Comparison of ENCODE assay signal across 8 mouse cellular contexts in the genomic region with DNA sequence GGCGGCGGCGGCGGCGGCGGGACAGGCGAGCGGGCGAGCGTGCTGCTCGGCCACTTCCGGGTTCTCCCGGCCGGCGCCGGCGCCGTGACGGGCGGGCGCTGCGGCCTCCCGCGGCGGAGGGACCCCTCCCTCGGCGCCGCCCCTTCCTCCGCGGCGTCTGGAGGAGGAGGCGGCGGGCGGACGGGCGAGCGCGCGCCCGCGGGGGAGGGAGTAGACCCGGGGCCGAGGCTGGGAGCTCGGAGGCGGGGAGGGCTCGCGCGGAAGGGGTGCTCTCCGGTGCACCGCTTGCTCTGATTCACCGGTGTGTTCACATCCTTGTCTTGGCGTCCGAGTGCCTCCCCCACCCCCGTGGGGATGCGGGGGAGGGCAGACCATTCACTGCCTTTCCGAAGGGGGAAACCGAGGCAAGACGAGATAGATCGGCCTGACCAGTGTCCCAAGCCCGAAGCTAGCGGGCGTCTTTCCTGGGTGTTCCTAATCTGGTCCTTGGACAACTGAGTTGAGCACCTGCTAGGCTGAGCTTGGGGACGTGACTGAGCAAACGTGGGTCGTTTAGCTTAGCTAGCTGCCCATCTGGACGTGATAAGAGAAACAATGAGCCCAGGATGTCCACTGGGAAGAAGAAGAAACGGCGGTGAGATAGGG. TPM values are rescaled to one million over a fixed set of nuclear protein-coding genes. Genes with fewer than 3 reads are reported as not detected.
A peak's percentile ranks its signal among the peaks of the same experiment; 100 is the strongest.
DNase-seq lines count a peak whose midpoint lies in the region; ATAC-seq lines count a peak whose summit lies in the region.

Gene Klhl2 (minus strand): TSS at position 121 of the 645 bp plus-strand sequence.

- peaks cover 21% of the 10 kb centered on the region for H3K4me1 ChIP-seq in forebrain, embryonic 16.5 days (replicated peaks; ENCODE audit: control insufficient read depth, insufficient read depth, low read length)

- H3K9ac ChIP-seq in forebrain, embryonic 16.5 days (replicated peaks; ENCODE audit: low read depth, low read length): peak within 1 kb of the TSS; percentile 76

- H3K4me2 ChIP-seq in forebrain, embryonic 16.5 days (ENCODE audit: low read length): peak within 1 kb of the TSS; percentile 91

- peak within 1 kb of the TSS; percentile 87 for H3K27ac ChIP-seq in forebrain, embryonic 16.5 days (ENCODE audit: low read length)

- peak; percentile 46 for DNase-seq in ES-CJ7 (ENCODE audit: low read depth, low spot score)
- DNase-seq in c-Kit-positive CD71-positive TER-119-positive erythroid progenitor cells, embryonic 14.5 days (ENCODE audit: low spot score): peak; percentile 16
- peak; percentile 72 to 79 for DNase-seq in layer of hippocampus, postnatal 10 days (ENCODE audit: low spot score in 2 of 2)
- peak; percentile 71 for DNase-seq in lung, postnatal 25 days (ENCODE audit: low spot score)
- peak; percentile 65 for DNase-seq in retina, embryonic 14.5 days (ENCODE audit: low spot score)
- DNase-seq in thymus, postnatal 4 days: peak; percentile 82

- peak within 1 kb of the TSS; percentile 79 for H3K4me3 ChIP-seq in forebrain, embryonic 16.5 days (replicated peaks; ENCODE audit: low read length)

- no peaks in the 10 kb centered on the region for H3K9me3 ChIP-seq in forebrain, embryonic 16.5 days (ENCODE audit: control insufficient read depth, low read length)

- WGBS in forebrain, embryonic 16.5 days: 0% methylated on average over 45 of the region's 68 CpGs

- H3K36me3 ChIP-seq in forebrain, embryonic 16.5 days (ENCODE audit: control insufficient read depth, insufficient read depth): no peaks in the 10 kb centered on the region

- ATAC-seq in forebrain, embryonic 16.5 days: peak; percentile 86
- peak; percentile 36 to 74; a peak in 3 of 4 replicates for ATAC-seq in hematopoietic stem cell, adult 5-6 weeks (replicated peaks in 1 of 2; ENCODE audit: insufficient read depth in 1 of 2, low FRiP score in 2 of 2, low TSS enrichment in 1 of 2, low read depth in 1 of 2, poor library complexity in 2 of 2, severe bottlenecking in 2 of 2)

- no peaks in the 10 kb centered on the region for H3K27me3 ChIP-seq in forebrain, embryonic 16.5 days (replicated peaks; ENCODE audit: control insufficient read depth, insufficient read depth, low read length)

RNA-seq across cellular contexts. Expression of gene Klhl2, which starts in this region (rescaled TPM):
- polyA plus RNA-seq in forebrain, embryonic 16.5 days (2015; fragmentation: Nextera tagmentation; extraction: Ambion mirVana): 30.1 and 32.9 TPM in 2 replicates
- total RNA-seq in hematopoietic stem cell, adult 5-6 weeks (2017): 20.2 and 21.3 TPM in 2 replicates
- 100 to 1,000 TPM; 193 to 203 TPM for total RNA-seq in layer of hippocampus, postnatal 10 days (2021)

Comparison
In these comparisons a context has a peak if more than half of its experiments do, and no peak if none do; other contexts are left out.
1. Peak in every context shown above with its lines: DNase-seq, ATAC-seq, H3K4me3 ChIP-seq and H3K27ac ChIP-seq.
2. DNase-seq: peak in every context shown above with its lines; median percentile 82 in thymus, postnatal 4 days; 76 in layer of hippocampus, postnatal 10 days; 71 in lung, postnatal 25 days; 65 in retina, embryonic 14.5 days; 46 in ES-CJ7; 16 in c-Kit-positive CD71-positive TER-119-positive erythroid progenitor cells, embryonic 14.5 days.